Mouse (Mus musculus) neural tube, embryonic 14.5 days (tissue): ENCODE measurements around the gene Nek6. TPM values are rescaled to one million over a fixed set of nuclear protein-coding genes. Genes with fewer than 3 reads are reported as not detected.
A peak's percentile ranks its signal among the peaks of the same experiment; 100 is the strongest.

Experiments
- ATAC-seq: fragments of 200-750 bp; cut with Nextera tagmentation; 2 replicates; pipeline ENCODE4 v1.8.0; 2017; ENCODE audit warnings: low read depth, mild to moderate bottlenecking, moderate TSS enrichment, moderate library complexity
- H3K27ac ChIP-seq: fragments of 300-500 bp; sonication (generic); 2 replicates; pipeline ENCODE4 v1.5.1; 2014; ENCODE audit warnings: low read depth, mild to moderate bottlenecking, control low read depth, low read length, moderate library complexity, mixed read lengths
- H3K27me3 ChIP-seq: fragments of 300-500 bp; sonication (generic); 2 replicates; pipeline ENCODE4 v1.6.1; 2014; ENCODE audit warnings: low read length; ENCODE audit not compliant: control insufficient read depth, insufficient read depth
- H3K36me3 ChIP-seq: fragments of 300-500 bp; sonication (generic); 2 replicates; pipeline ENCODE4 v1.6.1; 2014; ENCODE audit warnings: low read length, mixed read lengths; ENCODE audit not compliant: control insufficient read depth, insufficient read depth
- H3K4me1 ChIP-seq: fragments of 300-500 bp; sonication (generic); 2 replicates; pipeline ENCODE4 v1.6.1; 2014; ENCODE audit warnings: low read length; ENCODE audit not compliant: control insufficient read depth, insufficient read depth
- H3K4me2 ChIP-seq: fragments of 300-500 bp; sonication (generic); 2 replicates; pipeline ENCODE4 v1.6.1; 2014; ENCODE audit warnings: mild to moderate bottlenecking, low read depth, low read length, control low read depth
- H3K4me3 ChIP-seq: fragments of 300-500 bp; sonication (generic); 2 replicates; pipeline ENCODE4 v1.5.1; 2014; ENCODE audit warnings: low read depth, low read length, control low read depth, mixed read lengths
- H3K9ac ChIP-seq: fragments of 300-500 bp; sonication (generic); replicated peaks from 2 replicates; pipeline ENCODE4 v1.6.1; 2014; ENCODE audit warnings: low read depth, mild to moderate bottlenecking, control low read depth, low read length, mixed read lengths
- H3K9me3 ChIP-seq: fragments of 300-500 bp; sonication (generic); 2 replicates; pipeline ENCODE4 v1.6.1; 2016; ENCODE audit warnings: low read length; ENCODE audit not compliant: control insufficient read depth
- WGBS: fragments of 180-500 bp; shearing (Covaris S2); extraction: QIAGEN DNeasy Blood & Tissue Kit; methylation state at CpG from one replicate; pipeline ENCODE4 v1.1.7; 2014; 5-methylcytosine and 5-hydroxymethylcytosine counted together
- polyA plus RNA-seq: library from polyadenylated mRNA; unstranded; fragments of >200 nt; fragmentation: Nextera tagmentation; extraction: Ambion mirVana; gene quantifications from 2 replicates; pipeline ENCODE4 v1.2.1, GENCODE M21; 2014

Gene Nek6
- polyA plus RNA-seq, 1 experiment from 2014 or later: 46.4 TPM

GRCm38 (mm10) chr2:38516471-38516870 lies 5.0 kb downstream of the Nek6 start:
- no peak overlapping the region for H3K9ac ChIP-seq
- H3K4me1 ChIP-seq: peaks cover 20% of the 10 kb centered on the region; the same call in 1 of the 2 replicates
- H3K4me2 ChIP-seq: no peak overlapping the region
- no peak overlapping the region for H3K4me3 ChIP-seq
- H3K27me3 ChIP-seq: no peaks in the 10 kb centered on the region
- no peaks in the 10 kb centered on the region for H3K36me3 ChIP-seq
- no peak overlapping the region for H3K27ac ChIP-seq
- WGBS: 83% methylated on average over 3 of the region's 3 CpGs
- no peaks in the 10 kb centered on the region for H3K9me3 ChIP-seq
- no peak for ATAC-seq

- no peak for ATAC-seq
- H3K36me3 ChIP-seq: no peaks in the 10 kb centered on the region
- no peak overlapping the region for H3K9ac ChIP-seq
- no peaks in the 10 kb centered on the region for H3K27me3 ChIP-seq
- no peak overlapping the region for H3K4me3 ChIP-seq
- H3K4me2 ChIP-seq: no peak overlapping the region
- H3K9me3 ChIP-seq: no peaks in the 10 kb centered on the region
- no peak overlapping the region for H3K27ac ChIP-seq
- peaks cover 22% of the 10 kb centered on the region; the same call in 1 of the 2 replicates for H3K4me1 ChIP-seq
- WGBS: 83% methylated on average over 6 of the region's 6 CpGs
These were observed 5.6 kb downstream of the Nek6 start for GRCm38 (mm10) chr2:38517045-38517444.

DNA sequence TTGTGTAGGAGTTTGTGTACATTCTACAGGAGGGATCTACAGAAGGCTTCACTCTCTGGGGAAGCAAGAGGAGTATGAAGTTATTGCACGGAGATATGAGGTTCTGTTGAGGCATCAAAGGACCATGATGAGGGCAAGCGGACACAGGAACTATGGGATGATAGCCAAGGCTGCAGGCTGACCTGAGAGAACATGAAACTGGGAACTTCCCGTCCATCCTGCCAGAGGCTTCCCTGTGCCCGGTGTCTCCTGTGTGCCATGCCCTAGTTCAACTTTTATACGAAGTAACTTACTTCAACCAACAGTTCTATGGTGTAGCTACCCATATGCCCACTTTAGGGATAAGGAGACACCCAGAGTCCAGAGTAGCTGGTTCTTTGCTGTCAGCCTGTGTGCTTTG lies 7.3 kb downstream of the Nek6 start:
- Histone ChIP-seq H3K4me3 (no peak overlapping the region), H3K9ac (no peak overlapping the region), H3K9me3 (no peaks in the 10 kb centered on the region), H3K27ac (no peak overlapping the region), H3K4me1 (peaks cover 22% of the 10 kb centered on the region; the same call in 1 of the 2 replicates), H3K4me2 (no peak overlapping the region), H3K36me3 (no peaks in the 10 kb centered on the region), H3K27me3 (no peaks in the 10 kb centered on the region)
- 97% methylated on average over 5 of the region's 5 CpGs for WGBS
- no peak for ATAC-seq

- no peak overlapping the region for H3K4me2 ChIP-seq
- H3K27me3 ChIP-seq: no peaks in the 10 kb centered on the region
- H3K9ac ChIP-seq: no peak overlapping the region
- H3K4me3 ChIP-seq: no peak overlapping the region
- ATAC-seq: no peak
- 72% methylated on average over 11 of the region's 11 CpGs for WGBS
- H3K9me3 ChIP-seq: no peaks in the 10 kb centered on the region
- peaks cover 22% of the 10 kb centered on the region; the same call in 1 of the 2 replicates for H3K4me1 ChIP-seq
- no peak overlapping the region for H3K27ac ChIP-seq
- H3K36me3 ChIP-seq: no peaks in the 10 kb centered on the region
These were observed 8.5 kb downstream of the Nek6 start for GRCm38 (mm10) chr2:38519934-38520333.

GRCm38 (mm10) chr2:38521618-38522017 lies 10.2 kb downstream of the Nek6 start:
- H3K27ac ChIP-seq: no peak overlapping the region
- H3K27me3 ChIP-seq: no peaks in the 10 kb centered on the region
- H3K36me3 ChIP-seq: no peaks in the 10 kb centered on the region
- peaks cover 18% of the 10 kb centered on the region; the same call in 1 of the 2 replicates for H3K4me1 ChIP-seq
- no peak overlapping the region for H3K9ac ChIP-seq
- no peaks in the 10 kb centered on the region for H3K9me3 ChIP-seq
- H3K4me3 ChIP-seq: no peak overlapping the region
- ATAC-seq: peak; percentile 42
- H3K4me2 ChIP-seq: no peak overlapping the region
- WGBS: 66% methylated on average over 12 of the region's 12 CpGs

DNA sequence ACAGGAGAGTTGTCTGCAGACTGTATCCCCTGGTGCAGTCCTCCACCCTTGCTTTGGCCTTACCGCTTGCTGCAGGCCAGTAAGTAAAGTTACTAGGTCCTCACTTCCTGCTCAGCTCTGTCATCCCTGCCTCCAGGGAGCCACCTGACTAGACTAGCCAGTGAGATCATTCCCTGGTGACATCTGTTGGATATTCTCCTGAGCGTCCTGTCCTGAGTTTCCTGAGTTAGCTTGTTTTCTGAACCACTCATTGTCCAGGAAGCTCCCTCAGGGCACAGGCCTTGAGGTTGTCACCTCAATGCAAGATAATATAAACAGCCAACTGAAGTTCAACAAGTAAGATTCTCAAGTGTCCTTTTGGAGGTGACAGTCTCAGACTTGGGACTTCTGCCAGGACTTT lies 10.9 kb downstream of the Nek6 start:
- H3K4me2 ChIP-seq: no peak overlapping the region

DNA sequence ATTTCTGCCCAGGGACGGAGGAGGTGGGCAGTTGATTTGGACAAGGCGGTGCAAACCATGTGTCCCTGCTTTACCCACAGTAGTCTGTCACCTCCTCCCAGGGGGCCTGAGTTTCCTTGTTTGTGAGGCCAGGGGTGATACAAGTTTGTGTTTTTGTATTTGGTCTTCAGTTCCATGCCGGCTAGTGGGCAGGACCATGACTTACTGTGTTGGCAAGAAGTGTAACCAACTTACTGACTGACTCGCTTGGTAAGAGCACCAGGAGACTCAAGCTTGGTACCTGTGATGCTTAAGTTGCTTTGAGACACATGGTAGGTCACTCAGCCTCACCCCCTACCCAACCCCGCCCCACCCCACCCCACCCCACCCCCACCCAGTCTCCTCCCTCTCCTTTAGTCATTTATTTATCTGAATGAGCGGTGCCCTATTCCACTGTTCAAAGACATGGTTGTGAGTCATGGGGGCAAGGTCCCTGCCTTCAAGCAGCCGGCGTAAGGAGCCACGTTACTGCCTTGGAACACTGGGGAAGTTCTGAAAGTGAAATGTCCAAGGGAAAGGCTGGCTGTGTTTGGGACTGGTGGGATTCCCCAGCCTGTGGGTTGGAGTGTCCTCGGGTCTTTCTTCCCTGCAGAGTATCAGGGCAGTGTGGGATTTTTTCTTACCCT lies 12.5 kb downstream of the Nek6 start:
- H3K4me1 ChIP-seq: peaks cover 18% of the 10 kb centered on the region; the same call in 1 of the 2 replicates
- no peak overlapping the region for H3K9ac ChIP-seq
- H3K27me3 ChIP-seq: no peaks in the 10 kb centered on the region
- no peak for ATAC-seq
- no peak overlapping the region for H3K4me3 ChIP-seq
- no peak overlapping the region for H3K27ac ChIP-seq
- no peaks in the 10 kb centered on the region for H3K36me3 ChIP-seq
- WGBS: 82% methylated on average over 10 of the region's 10 CpGs
- H3K4me2 ChIP-seq: no peak overlapping the region
- no peaks in the 10 kb centered on the region for H3K9me3 ChIP-seq

More for the DNA sequence above, 10.9 kb downstream of the Nek6 start:
- Histone ChIP-seq H3K36me3 (no peaks in the 10 kb centered on the region), H3K9me3 (no peaks in the 10 kb centered on the region), H3K27ac (no peak overlapping the region), H3K27me3 (no peaks in the 10 kb centered on the region), H3K9ac (no peak overlapping the region), H3K4me1 (peaks cover 18% of the 10 kb centered on the region; the same call in 1 of the 2 replicates), H3K4me3 (no peak overlapping the region)
- ATAC-seq: no peak
- 69% methylated on average over 2 of the region's 2 CpGs for WGBS

DNA sequence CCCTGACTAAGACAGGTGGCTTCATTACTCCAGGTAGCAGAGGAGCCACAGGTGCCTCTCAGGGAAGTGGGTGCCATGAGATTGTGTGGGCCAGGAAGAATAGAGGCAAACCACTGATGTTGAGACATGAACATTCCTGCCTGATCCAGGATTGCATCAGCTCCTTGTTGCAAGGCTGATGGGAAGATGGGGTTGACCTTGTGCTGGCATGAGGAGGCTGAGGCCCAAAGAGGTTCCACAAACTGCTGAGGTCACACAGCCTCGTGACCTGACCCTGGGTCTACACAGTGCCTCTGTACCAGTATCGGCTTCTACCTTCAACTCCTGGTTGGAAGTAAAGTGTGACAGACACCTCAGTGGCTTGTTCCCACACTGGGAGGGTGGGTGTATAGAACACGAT lies 13.6 kb downstream of the Nek6 start:
- Histone ChIP-seq H3K4me3 (no peak overlapping the region), H3K9me3 (no peaks in the 10 kb centered on the region), H3K27ac (no peak overlapping the region), H3K27me3 (no peaks in the 10 kb centered on the region), H3K9ac (no peak overlapping the region), H3K4me2 (no peak overlapping the region), H3K36me3 (no peaks in the 10 kb centered on the region), H3K4me1 (peaks cover 18% of the 10 kb centered on the region; the same call in 1 of the 2 replicates)
- WGBS: 96% methylated on average over 3 of the region's 3 CpGs
- no peak for ATAC-seq

GRCm38 (mm10) chr2:38529582-38530152 lies 18.2 kb downstream of the Nek6 start:
- WGBS: 80% methylated on average over 14 of the region's 14 CpGs
- no peak overlapping the region for H3K9ac ChIP-seq
- no peaks in the 10 kb centered on the region for H3K9me3 ChIP-seq
- no peaks in the 10 kb centered on the region for H3K27me3 ChIP-seq
- peaks cover 8% of the 10 kb centered on the region; the same call in 1 of the 2 replicates for H3K4me1 ChIP-seq
- no peak overlapping the region for H3K4me2 ChIP-seq
- no peak overlapping the region for H3K4me3 ChIP-seq
- no peaks in the 10 kb centered on the region for H3K36me3 ChIP-seq
- H3K27ac ChIP-seq: no peak overlapping the region
- ATAC-seq: no peak
